Mouse (Mus musculus): Measurements from ENCODE around the gene Ppp2ca. TPM values are rescaled to one million over a fixed set of nuclear protein-coding genes. Genes with fewer than 3 reads are reported as not detected.
A peak's percentile ranks its signal among the peaks of the same experiment; 100 is the strongest.

Gene Ppp2ca
- total RNA-seq (2021), result 100 to 1,000 TPM; 116 to 120 TPM

DNA sequence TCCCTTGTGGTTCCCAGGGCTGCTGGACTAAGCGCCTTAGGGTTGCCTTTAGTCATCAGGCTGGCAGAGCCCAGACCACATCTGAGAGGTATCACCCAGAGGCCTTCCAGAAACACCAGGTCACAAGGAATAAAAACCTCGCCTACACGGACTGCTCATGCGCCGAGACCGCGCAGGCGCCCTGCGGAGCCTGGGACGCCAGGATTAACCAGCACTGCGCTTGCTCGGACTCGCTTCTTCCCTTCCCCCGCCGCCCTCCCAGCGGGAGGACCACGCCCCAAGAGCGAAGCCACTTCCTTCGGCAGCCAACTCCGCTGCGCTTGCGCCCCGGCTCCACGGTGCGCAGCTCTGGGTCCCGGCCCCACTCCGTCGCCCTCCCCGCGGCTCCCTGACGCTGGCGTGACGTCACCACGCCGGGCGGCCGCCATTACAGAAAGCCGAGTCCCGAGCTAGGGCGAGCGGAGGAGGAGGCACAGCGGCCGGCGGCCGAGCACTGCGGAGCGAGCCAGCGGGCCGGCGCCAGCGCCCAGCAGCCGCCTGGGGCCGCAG, at the start of gene Ppp2ca:
Gene Ppp2ca (plus strand): TSS at position 284 of the 549 bp plus-strand sequence.
- DNase-seq (ENCODE audit: low spot score in 2 of 2), result peak; percentile 98 to 99
- intact Hi-C loops (cut with DNase I), result loop anchor here (5.0 kb wide), 2 partner anchors 96 to 241 kb away; partner anchors contain the start of genes Cdkl3, Jade2 and Ube2b

DNA sequence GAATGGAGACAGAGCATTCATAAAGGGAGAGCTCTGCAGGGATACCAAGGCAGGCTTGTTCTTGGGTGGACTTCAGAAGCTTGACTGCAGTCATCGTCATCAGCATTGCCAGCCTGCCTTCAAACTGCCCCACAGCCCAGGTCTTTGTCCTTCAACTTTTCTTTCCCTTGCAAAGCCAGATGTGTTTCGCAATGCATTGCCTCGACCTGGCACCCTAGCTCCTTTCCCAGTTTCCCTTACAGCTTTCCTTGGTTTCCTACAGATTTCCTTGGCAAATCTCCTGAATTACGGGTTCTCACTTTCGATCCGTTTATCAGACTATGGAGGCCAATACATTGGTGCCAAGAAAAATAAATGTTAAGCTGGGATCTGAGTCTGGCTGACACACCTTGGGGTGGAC, 45.1 kb upstream of the Ppp2ca start:
- intact Hi-C loops (cut with DNase I), result no loop called here
- no peak for DNase-seq (ENCODE audit: low spot score in 2 of 2)

- no peak for DNase-seq (ENCODE audit: low spot score in 2 of 2)
- intact Hi-C loops (cut with DNase I), result no loop called here
These were observed 43.8 kb upstream of the Ppp2ca start for GRCm38 (mm10) chr11:52054728-52055127.

DNA sequence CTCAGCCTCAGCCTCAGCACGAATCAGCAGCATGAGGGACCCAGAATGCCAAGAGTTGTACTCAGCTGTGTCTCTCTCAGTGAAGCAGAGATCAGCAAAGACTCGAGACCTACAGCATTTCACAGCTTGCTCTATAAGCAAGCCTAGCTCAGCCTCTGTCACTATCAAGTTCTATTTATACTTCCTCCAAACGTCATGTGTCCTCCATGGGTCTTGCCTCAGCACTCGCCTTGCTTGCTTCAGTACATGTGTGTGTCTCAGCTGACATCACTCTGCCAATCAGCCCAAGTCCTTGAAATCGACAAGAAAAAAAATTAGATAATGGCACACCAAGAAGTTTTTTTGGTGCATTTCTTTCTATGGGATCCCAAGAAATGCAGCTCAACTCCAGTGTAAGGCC, 42.3 kb upstream of the Ppp2ca start:
- no peak for DNase-seq (ENCODE audit: low spot score in 2 of 2)
- intact Hi-C loops (cut with DNase I), result no loop called here

- intact Hi-C loops (cut with DNase I), result no loop called here
These were observed 39.5 kb upstream of the Ppp2ca start for GRCm38 (mm10) chr11:52059001-52059400.

DNA sequence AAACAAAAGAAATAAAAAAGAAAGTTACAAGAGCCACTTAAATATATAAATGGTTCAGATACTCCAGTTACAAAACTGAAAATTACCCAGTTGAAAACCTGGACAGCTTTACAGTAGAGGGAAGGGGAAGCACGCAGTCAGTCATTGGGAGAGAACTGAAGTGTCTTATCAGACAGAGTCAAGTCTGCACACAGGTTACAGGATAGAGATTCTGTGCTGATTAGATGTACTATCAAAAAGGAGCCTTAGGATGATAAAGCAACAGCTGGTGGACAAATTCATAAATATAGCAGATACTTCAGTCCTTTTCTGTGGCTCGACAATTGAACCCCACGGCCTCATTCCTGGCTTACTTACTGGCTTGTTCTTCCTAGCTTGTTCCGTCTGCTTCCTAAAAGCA, 38.2 kb upstream of the Ppp2ca start:
- intact Hi-C loops (cut with DNase I), result no loop called here
- DNase-seq (ENCODE audit: low spot score in 2 of 2), result no peak

More at GRCm38 (mm10) chr11:52059001-52059400, 39.5 kb upstream of the Ppp2ca start:
- no peak for DNase-seq (ENCODE audit: low spot score in 2 of 2)

- intact Hi-C loops (cut with DNase I), result no loop called here
- DNase-seq (ENCODE audit: low spot score in 2 of 2), result no peak
These were observed 36.1 kb upstream of the Ppp2ca start for GRCm38 (mm10) chr11:52062406-52062805.

DNA sequence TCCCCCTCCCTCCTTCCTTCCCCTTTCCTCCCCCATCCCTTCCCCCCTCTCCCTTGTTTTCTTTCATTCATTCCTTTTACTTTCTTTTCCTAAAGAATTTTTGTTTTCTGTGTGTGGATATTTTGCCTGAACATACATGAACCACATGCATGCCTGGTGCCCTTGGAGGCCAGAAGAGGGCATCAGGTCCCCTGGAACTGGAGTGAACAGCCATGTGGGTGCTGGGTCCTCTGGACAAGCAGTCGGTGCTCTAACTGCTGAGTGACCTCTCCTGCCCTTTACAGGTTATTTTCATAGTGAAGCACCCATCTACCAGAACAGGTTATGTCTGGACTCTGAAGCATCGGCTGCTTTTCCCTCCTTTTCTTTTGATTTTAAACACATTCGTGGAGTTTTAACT, 34.1 kb upstream of the Ppp2ca start:
- no peak for DNase-seq (ENCODE audit: low spot score in 2 of 2)
- intact Hi-C loops (cut with DNase I), result no loop called here

GRCm38 (mm10) chr11:52065841-52066240, 32.6 kb upstream of the Ppp2ca start:
- no peak for DNase-seq (ENCODE audit: low spot score in 2 of 2)
- intact Hi-C loops (cut with DNase I), result no loop called here

GRCm38 (mm10) chr11:52071768-52072167, 26.7 kb upstream of the Ppp2ca start:
- intact Hi-C loops (cut with DNase I), result no loop called here
- no peak for DNase-seq (ENCODE audit: low spot score in 2 of 2)

DNA sequence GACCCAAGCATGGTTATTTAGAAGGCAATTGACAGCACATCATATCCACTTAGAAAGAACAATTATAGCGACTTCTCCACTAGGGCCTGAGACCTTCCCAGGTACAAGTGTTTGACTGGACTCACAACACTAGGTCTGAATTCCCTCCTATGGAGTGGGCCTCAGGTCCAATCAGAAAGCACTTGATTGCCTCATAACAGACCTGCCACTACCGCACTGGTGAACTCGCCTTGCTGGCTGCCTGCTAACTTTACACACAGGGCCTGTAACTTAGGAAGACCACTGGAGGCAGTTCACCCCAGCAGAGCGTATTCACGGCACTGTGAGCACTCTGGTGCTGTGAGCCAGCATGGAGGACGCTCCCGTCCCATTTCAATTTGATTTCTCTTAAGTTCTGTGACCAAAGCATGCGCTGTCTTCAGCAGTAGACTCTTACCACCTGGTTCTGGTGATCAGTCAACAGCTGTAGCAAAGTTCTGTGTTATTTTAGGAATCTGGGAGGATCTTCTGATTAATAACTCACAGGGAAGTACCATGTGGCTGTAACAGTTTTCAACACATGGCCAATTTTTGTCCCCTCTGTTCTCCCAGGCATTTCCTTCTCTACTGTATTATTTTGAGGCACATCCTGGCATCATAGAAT, 24.8 kb upstream of the Ppp2ca start:
- DNase-seq (ENCODE audit: low spot score in 2 of 2), result no peak
- intact Hi-C loops (cut with DNase I), result no loop called here

DNA sequence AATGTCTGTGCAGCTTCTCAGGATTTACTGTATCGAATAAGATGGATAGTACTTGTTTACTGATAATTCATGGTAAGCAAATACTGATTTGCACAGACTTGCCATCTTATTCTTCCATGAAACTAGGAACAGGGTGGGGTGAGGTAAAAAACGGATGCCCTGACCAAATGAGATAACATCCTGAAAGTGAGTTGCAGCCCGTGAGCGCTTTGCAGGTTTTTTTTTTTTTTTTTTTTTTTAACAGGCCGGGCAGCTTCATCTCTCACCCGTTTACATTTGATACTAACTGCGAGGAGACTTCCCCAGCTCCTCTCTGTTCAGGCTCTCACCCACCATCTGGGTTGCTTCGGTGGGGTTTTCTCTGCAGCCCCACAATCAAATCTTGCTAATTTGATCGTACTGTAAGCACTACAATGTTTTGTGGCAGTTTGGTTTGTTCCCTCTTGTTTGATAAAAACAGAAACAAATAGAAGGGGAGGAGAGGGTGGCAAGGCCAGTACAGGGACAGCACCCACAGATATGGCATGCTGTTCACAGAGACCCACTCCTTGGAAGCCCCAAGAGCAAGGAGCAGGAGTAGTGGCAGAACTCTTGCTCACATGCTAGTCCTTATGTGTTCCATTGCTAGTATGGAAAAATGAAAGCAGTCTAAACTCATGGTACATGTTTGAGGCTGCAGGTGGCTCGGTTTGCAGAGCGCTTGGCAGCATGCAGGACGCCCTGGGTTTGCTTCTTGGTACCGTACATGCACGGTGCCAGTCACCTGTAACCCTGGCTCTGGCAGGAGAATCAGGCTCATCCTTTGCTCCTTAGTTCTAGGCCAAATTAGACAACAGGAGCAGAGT, 23.6 kb upstream of the Ppp2ca start:
- DNase-seq (ENCODE audit: low spot score in 2 of 2), result no peak
- intact Hi-C loops (cut with DNase I), result no loop called here

GRCm38 (mm10) chr11:52075794-52076633, 22.5 kb upstream of the Ppp2ca start:
- no peak for DNase-seq (ENCODE audit: low spot score in 2 of 2)
- intact Hi-C loops (cut with DNase I), result no loop called here

GRCm38 (mm10) chr11:52076742-52077352, 21.6 kb upstream of the Ppp2ca start:
- DNase-seq (ENCODE audit: low spot score in 2 of 2), result no peak
- intact Hi-C loops (cut with DNase I), result no loop called here

DNA sequence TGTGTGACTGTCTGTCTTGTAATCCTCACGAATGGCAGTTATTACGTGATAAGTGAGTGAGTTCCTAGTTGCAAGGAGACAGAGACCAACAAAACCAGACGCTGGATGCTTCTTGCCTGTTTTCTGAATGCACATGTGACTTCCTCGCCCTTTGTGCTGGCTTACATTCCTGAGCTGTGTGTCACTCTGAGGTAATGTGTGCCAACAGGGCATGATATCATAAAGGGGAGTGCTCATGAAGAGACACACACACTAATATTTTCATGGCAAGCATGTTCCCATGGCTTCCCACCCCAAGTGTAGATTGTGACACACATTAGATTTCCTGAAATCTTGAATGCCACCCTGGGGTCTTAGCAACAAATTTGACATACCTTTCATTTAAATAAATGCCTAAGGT, 20.5 kb upstream of the Ppp2ca start:
- DNase-seq (ENCODE audit: low spot score in 2 of 2), result no peak

GRCm38 (mm10) chr11:52079978-52080377, 18.5 kb upstream of the Ppp2ca start:
- intact Hi-C loops (cut with DNase I), result no loop called here
- DNase-seq (ENCODE audit: low spot score in 2 of 2), result peak in 1 of 2 experiments; percentile 11

More for the DNA sequence above, 20.5 kb upstream of the Ppp2ca start:
- intact Hi-C loops (cut with DNase I), result no loop called here

- intact Hi-C loops (cut with DNase I), result no loop called here
These were observed 17.8 kb upstream of the Ppp2ca start for GRCm38 (mm10) chr11:52080656-52081055.

DNA sequence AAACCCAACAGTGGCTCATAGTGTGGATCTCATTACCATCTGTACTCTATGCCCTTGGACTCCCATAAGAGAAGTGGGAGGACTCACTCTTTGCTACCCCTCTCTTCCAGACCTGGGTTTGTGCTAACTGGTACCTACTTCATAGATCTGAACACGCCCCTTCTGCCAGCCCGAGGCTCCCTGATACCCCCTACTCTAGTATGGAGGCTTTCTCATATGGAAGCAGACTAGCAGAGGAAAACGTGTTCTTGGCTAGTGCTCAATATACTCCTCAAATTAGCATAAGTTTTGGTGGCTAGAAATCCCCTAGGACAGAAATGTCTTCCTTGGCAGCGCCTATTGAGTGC, 12.7 kb upstream of the Ppp2ca start:
- intact Hi-C loops (cut with DNase I), result no loop called here
- no peak for DNase-seq (ENCODE audit: low spot score in 2 of 2)

More at GRCm38 (mm10) chr11:52080656-52081055, 17.8 kb upstream of the Ppp2ca start:
- DNase-seq (ENCODE audit: low spot score in 2 of 2), result no peak

DNA sequence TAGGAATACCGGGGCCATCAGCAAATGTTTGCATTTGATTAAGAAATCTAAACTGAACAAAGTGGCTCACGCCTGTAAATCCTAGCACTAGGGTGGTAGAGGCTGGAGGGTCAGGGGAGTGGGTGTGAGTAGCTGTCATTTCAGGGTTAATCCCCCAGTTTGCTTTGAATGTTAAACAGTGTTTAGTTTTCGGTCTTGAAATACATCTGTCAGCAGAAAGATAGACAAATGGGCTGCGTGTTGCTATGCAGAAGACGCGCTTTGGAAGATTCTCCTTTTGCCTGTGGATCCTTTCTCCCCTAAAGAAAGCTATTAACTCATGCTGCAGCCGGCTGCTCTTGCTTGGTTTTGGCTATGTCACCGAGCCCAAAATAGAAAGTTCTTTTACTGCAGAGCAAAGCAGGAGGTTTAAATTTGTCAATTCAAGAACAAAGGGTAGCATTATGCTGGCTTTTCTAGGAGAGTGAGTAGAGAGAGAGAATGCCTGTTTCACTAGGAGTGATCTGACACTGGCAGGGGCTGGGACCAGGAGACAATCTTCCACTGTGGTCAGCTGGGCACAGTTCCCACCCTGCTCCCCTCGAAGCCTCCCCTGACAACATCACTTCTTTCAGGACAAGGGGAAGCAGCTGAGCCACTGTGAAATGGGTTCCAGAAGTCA, 12.1 kb upstream of the Ppp2ca start:
- peak; percentile 42 to 43 for DNase-seq (ENCODE audit: low spot score in 2 of 2)
- intact Hi-C loops (cut with DNase I), result no loop called here
